Mouse (Mus musculus) thymus, postnatal 36 days (tissue): ENCODE measurements around the gene Aurkb.

ENCODE experiments used
- DNase-seq, 2 experiments: peaks; one replicate each; pipeline ENCODE4 v3.0.0; 2022; ENCODE audit warnings: mixed read lengths in 2 of 2

Gene Aurkb

GRCm38 (mm10) chr11:69099177-69099914 is 53.9 kb downstream of the Aurkb start:
- peak; percentile 29 to 46 for DNase-seq

- DNase-seq, result peak; percentile 88 to 92
Measured at GRCm38 (mm10) chr11:69099915-69100345, 54.5 kb downstream of the Aurkb start.

GRCm38 (mm10) chr11:69100639-69101360 is 55.4 kb downstream of the Aurkb start:
- DNase-seq, result peak; percentile 4 to 36
